Mouse (Mus musculus): Measurements from ENCODE around the gene Actg1.
A peak's percentile ranks its signal among the peaks of the same experiment; 100 is the strongest.

The Actg1 gene

GRCm38 (mm10) chr11:120311561-120311960 lies 36.8 kb downstream of the Actg1 start:
- peak in 1 of 2 experiments; percentile 13 for DNase-seq (ENCODE audit: low spot score in 2 of 2)

GRCm38 (mm10) chr11:120310813-120311312 lies 37.5 kb downstream of the Actg1 start:
- peak; percentile 92 to 94 for DNase-seq (ENCODE audit: low spot score in 2 of 2)

GRCm38 (mm10) chr11:120308441-120309320 lies 39.7 kb downstream of the Actg1 start:
- peak in 1 of 2 experiments; percentile 5 for DNase-seq (ENCODE audit: low spot score in 2 of 2)

- peak; percentile 88 to 95 for DNase-seq (ENCODE audit: low spot score in 2 of 2)
These were observed 40.5 kb downstream of the Actg1 start for GRCm38 (mm10) chr11:120307566-120308430.

GRCm38 (mm10) chr11:120307132-120307413 lies 41.3 kb downstream of the Actg1 start:
- DNase-seq (ENCODE audit: low spot score in 2 of 2), result peak in 1 of 2 experiments; percentile 6

GRCm38 (mm10) chr11:120306366-120307131 lies 41.8 kb downstream of the Actg1 start:
- DNase-seq (ENCODE audit: low spot score in 2 of 2), result no peak

GRCm38 (mm10) chr11:120305535-120306365 lies 42.6 kb downstream of the Actg1 start:
- DNase-seq (ENCODE audit: low spot score in 2 of 2), result no peak

GRCm38 (mm10) chr11:120304886-120305534 lies 43.3 kb downstream of the Actg1 start:
- peak; percentile 76 to 80 for DNase-seq (ENCODE audit: low spot score in 2 of 2)

- DNase-seq (ENCODE audit: low spot score in 2 of 2), result no peak
These were observed 44.0 kb downstream of the Actg1 start for GRCm38 (mm10) chr11:120304350-120304694.

GRCm38 (mm10) chr11:120303559-120304349 lies 44.6 kb downstream of the Actg1 start:
- DNase-seq (ENCODE audit: low spot score in 2 of 2), result no peak

- no peak for DNase-seq (ENCODE audit: low spot score in 2 of 2)
These were observed 45.2 kb downstream of the Actg1 start for GRCm38 (mm10) chr11:120303119-120303518.

- DNase-seq (ENCODE audit: low spot score in 2 of 2), result no peak
These were observed 48.9 kb downstream of the Actg1 start for GRCm38 (mm10) chr11:120299484-120299883.

- no peak for DNase-seq (ENCODE audit: low spot score in 2 of 2)
These were observed 49.8 kb downstream of the Actg1 start for GRCm38 (mm10) chr11:120298441-120299141.

GRCm38 (mm10) chr11:120297767-120298166 lies 50.6 kb downstream of the Actg1 start:
- no peak for DNase-seq (ENCODE audit: low spot score in 2 of 2)

GRCm38 (mm10) chr11:120296305-120297144 lies 51.8 kb downstream of the Actg1 start:
- no peak for DNase-seq (ENCODE audit: low spot score in 2 of 2)
